Mouse (Mus musculus): ENCODE data around the gene Ccdc30. TPM values are rescaled to one million over a fixed set of nuclear protein-coding genes. Genes with fewer than 3 reads are reported as not detected.
A peak's percentile ranks its signal among the peaks of the same experiment; 100 is the strongest.

Gene Ccdc30
- polyA plus RNA-seq, 1 experiment from 2014 or later, result 0.64 TPM

- Histone ChIP-seq H3K27ac (ENCODE audit: low read depth, low read length) (no peak overlapping the region), H3K27me3 (replicated peaks; ENCODE audit: control insufficient read depth, insufficient read depth, low read length) (no peaks in the 10 kb centered on the region), H3K36me3 (ENCODE audit: control insufficient read depth, insufficient read depth) (no peaks in the 10 kb centered on the region), H3K9ac (ENCODE audit: low read depth, low read length) (no peak overlapping the region), H3K9me3 (ENCODE audit: control insufficient read depth) (no peaks in the 10 kb centered on the region), H3K4me2 (replicated peaks; ENCODE audit: low read depth) (no peak overlapping the region), H3K4me1 (replicated peaks; ENCODE audit: control insufficient read depth, insufficient read depth, low read length) (no peaks in the 10 kb centered on the region), H3K4me3 (ENCODE audit: low read depth, low read length) (no peak overlapping the region)
- ATAC-seq, result no peak
- 93% methylated on average over 4 of the region's 4 CpGs for WGBS
- TF ChIP-seq CTCF (IDR thresholded peaks at IDR 0.05; ENCODE audit: low read depth), result no peak
Measured at GRCm38 (mm10) chr4:119441836-119442235, 26.5 kb upstream of the Ccdc30 start.

- no peaks in the 10 kb centered on the region for H3K36me3 ChIP-seq (ENCODE audit: control insufficient read depth, insufficient read depth)
- H3K4me2 ChIP-seq (replicated peaks; ENCODE audit: low read depth), result no peak overlapping the region
- TF ChIP-seq CTCF (IDR thresholded peaks at IDR 0.05; ENCODE audit: low read depth), result no peak
- no peaks in the 10 kb centered on the region for H3K27me3 ChIP-seq (replicated peaks; ENCODE audit: control insufficient read depth, insufficient read depth, low read length)
- H3K4me1 ChIP-seq (replicated peaks; ENCODE audit: control insufficient read depth, insufficient read depth, low read length), result no peaks in the 10 kb centered on the region
- no peak overlapping the region for H3K4me3 ChIP-seq (ENCODE audit: low read depth, low read length)
- 92% methylated on average over 2 of the region's 2 CpGs for WGBS
- no peaks in the 10 kb centered on the region for H3K9me3 ChIP-seq (ENCODE audit: control insufficient read depth)
- no peak for ATAC-seq
- no peak overlapping the region for H3K9ac ChIP-seq (ENCODE audit: low read depth, low read length)
- H3K27ac ChIP-seq (ENCODE audit: low read depth, low read length), result no peak overlapping the region
Measured at GRCm38 (mm10) chr4:119437936-119438335, 22.6 kb upstream of the Ccdc30 start.

- TF ChIP-seq CTCF (IDR thresholded peaks at IDR 0.05; ENCODE audit: low read depth), result peak; percentile 81
- ATAC-seq, result peak; percentile 82
- 25% methylated on average over 5 of the region's 5 CpGs for WGBS
Measured at GRCm38 (mm10) chr4:119430678-119431077, 15.4 kb upstream of the Ccdc30 start.

GRCm38 (mm10) chr4:119427680-119428079 lies 12.4 kb upstream of the Ccdc30 start:
- H3K9ac ChIP-seq (ENCODE audit: low read depth, low read length), result no peak overlapping the region
- H3K4me1 ChIP-seq (replicated peaks; ENCODE audit: control insufficient read depth, insufficient read depth, low read length), result peaks cover 4% of the 10 kb centered on the region; the same call in 1 of the 2 replicates
- 60% methylated on average over 2 of the region's 2 CpGs for WGBS
- H3K4me2 ChIP-seq (replicated peaks; ENCODE audit: low read depth), result no peak overlapping the region
- no peak for TF ChIP-seq CTCF (IDR thresholded peaks at IDR 0.05; ENCODE audit: low read depth)
- H3K9me3 ChIP-seq (ENCODE audit: control insufficient read depth), result no peaks in the 10 kb centered on the region
- H3K36me3 ChIP-seq (ENCODE audit: control insufficient read depth, insufficient read depth), result no peaks in the 10 kb centered on the region
- H3K27me3 ChIP-seq (replicated peaks; ENCODE audit: control insufficient read depth, insufficient read depth, low read length), result no peaks in the 10 kb centered on the region
- ATAC-seq, result no peak
- H3K27ac ChIP-seq (ENCODE audit: low read depth, low read length), result no peak overlapping the region
- H3K4me3 ChIP-seq (ENCODE audit: low read depth, low read length), result no peak overlapping the region

More at GRCm38 (mm10) chr4:119430678-119431077, 15.4 kb upstream of the Ccdc30 start:
- H3K27me3 ChIP-seq (replicated peaks; ENCODE audit: control insufficient read depth, insufficient read depth, low read length), result no peaks in the 10 kb centered on the region
- H3K36me3 ChIP-seq (ENCODE audit: control insufficient read depth, insufficient read depth), result no peaks in the 10 kb centered on the region
- 0 out of 2 replicates have a peak overlapping the region, but pooled peaks have one; percentile 28 for H3K4me2 ChIP-seq (replicated peaks; ENCODE audit: low read depth)
- H3K9ac ChIP-seq (ENCODE audit: low read depth, low read length), result no peak overlapping the region
- no peak overlapping the region for H3K4me3 ChIP-seq (ENCODE audit: low read depth, low read length)
- no peak overlapping the region for H3K27ac ChIP-seq (ENCODE audit: low read depth, low read length)
- H3K9me3 ChIP-seq (ENCODE audit: control insufficient read depth), result no peaks in the 10 kb centered on the region
- H3K4me1 ChIP-seq (replicated peaks; ENCODE audit: control insufficient read depth, insufficient read depth, low read length), result no peaks in the 10 kb centered on the region

GRCm38 (mm10) chr4:119425601-119426000 lies 10.3 kb upstream of the Ccdc30 start:
- Histone ChIP-seq H3K27me3 (replicated peaks; ENCODE audit: control insufficient read depth, insufficient read depth, low read length) (no peaks in the 10 kb centered on the region), H3K4me2 (replicated peaks; ENCODE audit: low read depth) (no peak overlapping the region), H3K4me3 (ENCODE audit: low read depth, low read length) (no peak overlapping the region), H3K27ac (ENCODE audit: low read depth, low read length) (peak overlapping the region; percentile 46), H3K9me3 (ENCODE audit: control insufficient read depth) (no peaks in the 10 kb centered on the region), H3K9ac (ENCODE audit: low read depth, low read length) (no peak overlapping the region), H3K4me1 (replicated peaks; ENCODE audit: control insufficient read depth, insufficient read depth, low read length) (peaks cover 4% of the 10 kb centered on the region; the same call in 1 of the 2 replicates), H3K36me3 (ENCODE audit: control insufficient read depth, insufficient read depth) (no peaks in the 10 kb centered on the region)
- ATAC-seq, result no peak
- WGBS, result 36% methylated on average over 2 of the region's 2 CpGs
- TF ChIP-seq CTCF (IDR thresholded peaks at IDR 0.05; ENCODE audit: low read depth), result no peak

- Histone ChIP-seq H3K27me3 (replicated peaks; ENCODE audit: control insufficient read depth, insufficient read depth, low read length) (no peaks in the 10 kb centered on the region), H3K27ac (ENCODE audit: low read depth, low read length) (no peak overlapping the region; the same call in 1 of the 2 replicates), H3K9me3 (ENCODE audit: control insufficient read depth) (no peaks in the 10 kb centered on the region), H3K9ac (ENCODE audit: low read depth, low read length) (no peak overlapping the region), H3K4me2 (replicated peaks; ENCODE audit: low read depth) (no peak overlapping the region), H3K36me3 (ENCODE audit: control insufficient read depth, insufficient read depth) (no peaks in the 10 kb centered on the region), H3K4me3 (ENCODE audit: low read depth, low read length) (no peak overlapping the region), H3K4me1 (replicated peaks; ENCODE audit: control insufficient read depth, insufficient read depth, low read length) (peaks cover 4% of the 10 kb centered on the region; the same call in 1 of the 2 replicates)
- no peak for TF ChIP-seq CTCF (IDR thresholded peaks at IDR 0.05; ENCODE audit: low read depth)
- ATAC-seq, result no peak
- WGBS, result 69% methylated on average over 2 of the region's 2 CpGs
Measured at GRCm38 (mm10) chr4:119425077-119425476, 9.8 kb upstream of the Ccdc30 start.

All from intestine, postnatal 0 days (tissue).